Mouse (Mus musculus) brain, embryonic 14.5 days (tissue): ENCODE measurements around the gene Slx4ip. TPM values are rescaled to one million over a fixed set of nuclear protein-coding genes. Genes with fewer than 3 reads are reported as not detected.
A peak's percentile ranks its signal among the peaks of the same experiment; 100 is the strongest.

Experiments used
- DNase-seq: peaks from one replicate; pipeline ENCODE4 v3.0.0-alpha.2; 2011; ENCODE audit warnings: low read depth
- CTCF ChIP-seq: fragments of 200-500 bp; IDR thresholded peaks from 2 replicates; pipeline ENCODE4 v1.5.1; 2012; ENCODE audit warnings: inconsistent platforms, mild to moderate bottlenecking, moderate library complexity, borderline replicate concordance; ENCODE audit not compliant: insufficient read depth, insufficient read length; ENCODE audit errors: extremely low read depth
- POLR2A ChIP-seq: fragments of 200-500 bp; IDR thresholded peaks from 2 replicates; pipeline ENCODE4 v1.6.1; 2012; ENCODE audit warnings: mild to moderate bottlenecking, inconsistent platforms, borderline replicate concordance; ENCODE audit not compliant: poor library complexity, insufficient read depth, insufficient read length, severe bottlenecking; ENCODE audit errors: extremely low read depth
- polyA plus RNA-seq: library from polyadenylated mRNA; depleted of rRNA; stranded (reverse); fragments of >200 nt; gene quantifications from 2 replicates; pipeline ENCODE4 v1.2.3, GENCODE M21; 2012

Slx4ip gene
- polyA plus RNA-seq, 1 experiment: 8.3 TPM

GRCm38 (mm10) chr2:136955726-136956571 is 64.9 kb downstream of the Slx4ip start:
- TF ChIP-seq POLR2A (no peak), CTCF (no peak)
- no peak for DNase-seq

GRCm38 (mm10) chr2:136958697-136959096 is 67.7 kb downstream of the Slx4ip start:
- no peak for DNase-seq
- TF ChIP-seq CTCF (no peak), POLR2A (no peak)

- DNase-seq: peak; percentile 64
- TF ChIP-seq POLR2A: no peak
- no peak for TF ChIP-seq CTCF
These were observed 84.8 kb downstream of the Slx4ip start for GRCm38 (mm10) chr2:136975774-136976173.

GRCm38 (mm10) chr2:136979056-136979772 is 88.2 kb downstream of the Slx4ip start:
- no peak for DNase-seq
- no peak for TF ChIP-seq CTCF
- TF ChIP-seq POLR2A: no peak

GRCm38 (mm10) chr2:136981062-136981879 is 90.3 kb downstream of the Slx4ip start:
- DNase-seq: peak; percentile 82
- TF ChIP-seq POLR2A (no peak), CTCF (no peak)

- DNase-seq: no peak
- TF ChIP-seq CTCF: peak; percentile 32; the same call in 1 of the 2 replicates
- TF ChIP-seq POLR2A: no peak
These were observed 92.9 kb downstream of the Slx4ip start for GRCm38 (mm10) chr2:136983959-136984358.

- TF ChIP-seq CTCF: no peak
- no peak for DNase-seq
These were observed 95.1 kb downstream of the Slx4ip start for GRCm38 (mm10) chr2:136985998-136986730.

GRCm38 (mm10) chr2:136993116-136993515 is 102.1 kb downstream of the Slx4ip start:
- TF ChIP-seq POLR2A (no peak), CTCF (no peak)
- no peak for DNase-seq

GRCm38 (mm10) chr2:136997104-136997503 is 106.1 kb downstream of the Slx4ip start:
- peak; percentile 59 for DNase-seq

GRCm38 (mm10) chr2:137002031-137002430 is 111.0 kb downstream of the Slx4ip start:
- TF ChIP-seq CTCF: no peak
- no peak for TF ChIP-seq POLR2A
- no peak for DNase-seq

More at GRCm38 (mm10) chr2:136997104-136997503, 106.1 kb downstream of the Slx4ip start:
- TF ChIP-seq POLR2A (no peak), CTCF (peak; percentile 23; the same call in 1 of the 2 replicates)

- DNase-seq: no peak
- no peak for TF ChIP-seq CTCF
- TF ChIP-seq POLR2A: no peak
These were observed 115.6 kb downstream of the Slx4ip start for GRCm38 (mm10) chr2:137006656-137007055.

- DNase-seq: no peak
- TF ChIP-seq CTCF (no peak), POLR2A (no peak)
These were observed 121.0 kb downstream of the Slx4ip start for GRCm38 (mm10) chr2:137011980-137012379.
